Mouse (Mus musculus) kidney, adult 2 months (tissue): ENCODE measurements around the gene Lamtor1.

ENCODE experiments used
- CTCF ChIP-seq: fragments of 200-500 bp; conservative IDR thresholded peaks from 2 replicates; pipeline ENCODE4 v1.5.1; 2011; ENCODE audit warnings: low read depth, mild to moderate bottlenecking, control low read depth, low read length, moderate library complexity, mixed read lengths; ENCODE audit not compliant: insufficient read depth, insufficient read length
- POLR2A ChIP-seq: fragments of 200-500 bp; IDR thresholded peaks from one replicate; pipeline ENCODE4 v1.6.1; 2011; ENCODE audit warnings: low read depth, low read length, control low read depth

DNA sequence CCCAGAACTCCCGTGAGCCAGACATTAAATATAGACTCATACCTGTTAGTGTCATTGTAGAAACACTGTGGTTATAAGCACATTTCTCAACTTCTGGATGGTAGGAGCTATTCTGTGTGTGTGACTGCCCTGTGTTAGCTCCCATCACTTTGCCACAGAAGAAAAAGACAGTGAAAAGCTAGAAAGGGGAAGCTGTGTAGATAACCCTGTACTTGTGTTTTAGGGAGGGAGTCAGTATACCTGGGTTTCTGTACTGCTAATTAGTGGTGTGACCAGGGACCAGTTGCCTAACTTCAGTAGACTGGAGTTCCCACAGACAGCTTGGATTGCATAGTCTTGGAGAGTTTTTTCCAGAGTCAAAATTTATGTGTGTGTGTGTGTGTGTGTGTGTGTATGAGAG lies 50.8 kb downstream of the Lamtor1 start:
- TF ChIP-seq CTCF (no peak), POLR2A (no peak)
